In genomic region chr4:128962926-128963290, GRCm38 (mm10) we compare ENCODE assay signal across 8 mouse cellular contexts. TPM values are rescaled to one million over a fixed set of nuclear protein-coding genes. Genes with fewer than 3 reads are reported as not detected.
DNase-seq lines count a peak whose midpoint lies in the region; ATAC-seq and TF ChIP-seq lines count a peak whose summit lies in the region.

No protein-coding gene starts in this region.

- H3K4me3 ChIP-seq in gastrocnemius, adult 2 months = peak overlapping the region; percentile 81
- H3K4me3 ChIP-seq in E14TG2a.4 (replicated peaks; ENCODE audit: low read length) = peak overlapping the region; percentile 89
- peak overlapping the region; percentile 82 for H3K4me3 ChIP-seq in forebrain, embryonic 15.5 days
- no peak overlapping the region for H3K4me3 ChIP-seq in liver, embryonic 16.5 days (ENCODE audit: low read depth, low read length)

- WGBS in forebrain, embryonic 15.5 days = 2% methylated on average over 9 of the region's 9 CpGs
- WGBS in liver, embryonic 16.5 days (ENCODE audit: insufficient replicate concordance) = 12% methylated on average over 9 of the region's 9 CpGs

- intact Hi-C loops in gastrocnemius, adult 2 months (cut with DNase I) = no loop called here
- intact Hi-C loops in gastrocnemius, postnatal 36 days (cut with DNase I) = no loop called here

- no peak for TF ChIP-seq CTCF in gastrocnemius, adult 2 months (IDR thresholded peaks at IDR 0.05)
- TF ChIP-seq CTCF in E14TG2a.4 (conservative IDR thresholded peaks at IDR 0.05; ENCODE audit: low read length) = no peak

- ATAC-seq in forebrain, embryonic 15.5 days (replicated peaks) = peak; percentile 18; the same call in 1 of the 2 replicates
- ATAC-seq in liver, embryonic 16.5 days (ENCODE audit: low read depth) = no peak

- peaks cover 26% of the 10 kb centered on the region for H3K27me3 ChIP-seq in E14TG2a.4 (ENCODE audit: insufficient read depth, low read length)
- no peaks in the 10 kb centered on the region for H3K27me3 ChIP-seq in forebrain, embryonic 15.5 days
- peaks cover 38% of the 10 kb centered on the region for H3K27me3 ChIP-seq in liver, embryonic 16.5 days (ENCODE audit: control insufficient read depth, insufficient read depth, low read depth, low read length)

- H3K4me2 ChIP-seq in forebrain, embryonic 15.5 days (replicated peaks) = peak overlapping the region; percentile 88
- H3K4me2 ChIP-seq in liver, embryonic 16.5 days (ENCODE audit: low read depth, low read length) = peak overlapping the region; percentile 65; the same call in 1 of the 2 replicates

- peaks cover 16% of the 10 kb centered on the region for H3K36me3 ChIP-seq in E14TG2a.4 (ENCODE audit: insufficient read depth, low read length)
- H3K36me3 ChIP-seq in forebrain, embryonic 15.5 days = no peaks in the 10 kb centered on the region
- H3K36me3 ChIP-seq in liver, embryonic 16.5 days (ENCODE audit: control insufficient read depth, insufficient read depth) = no peaks in the 10 kb centered on the region

- H3K27ac ChIP-seq in gastrocnemius, adult 2 months = peak overlapping the region; percentile 81
- no peak overlapping the region for H3K27ac ChIP-seq in forebrain, embryonic 15.5 days (replicated peaks)
- no peak overlapping the region for H3K27ac ChIP-seq in liver, embryonic 16.5 days (ENCODE audit: low read length)

- H3K4me1 ChIP-seq in E14TG2a.4 (replicated peaks; ENCODE audit: low read depth, low read length) = peaks cover 52% of the 10 kb centered on the region
- H3K4me1 ChIP-seq in forebrain, embryonic 15.5 days = peaks cover 39% of the 10 kb centered on the region
- peaks cover 6% of the 10 kb centered on the region for H3K4me1 ChIP-seq in liver, embryonic 16.5 days (ENCODE audit: control insufficient read depth, low read depth, low read length)

- H3K9ac ChIP-seq in forebrain, embryonic 15.5 days (replicated peaks) = peak overlapping the region; percentile 48; the same call in 1 of the 2 replicates
- H3K9ac ChIP-seq in liver, embryonic 16.5 days (ENCODE audit: low read depth, low read length) = no peak overlapping the region

- no peak for DNase-seq in gastrocnemius, adult 2 months
- no peak for DNase-seq in gastrocnemius, postnatal 36 days
- DNase-seq in T-cell, adult 2 months (ENCODE audit: low spot score) = no peak
- no peak for DNase-seq in urinary bladder, postnatal 14 days (ENCODE audit: low spot score)
- DNase-seq in cerebellum, postnatal 25 days = no peak

- no peaks in the 10 kb centered on the region for H3K9me3 ChIP-seq in E14TG2a.4 (ENCODE audit: low read length)
- no peaks in the 10 kb centered on the region for H3K9me3 ChIP-seq in forebrain, embryonic 15.5 days
- no peaks in the 10 kb centered on the region for H3K9me3 ChIP-seq in liver, embryonic 16.5 days (replicated peaks; ENCODE audit: control insufficient read depth, low read length)

RNA-seq across cellular contexts. Expression of gene Azin2, which starts 0.7 kb away (rescaled TPM):
- 1 to 10 TPM; 1.2 to 2.2 TPM for total RNA-seq in gastrocnemius, adult 2 months (2021)
- 1 to 10 TPM; 2.2 to 2.6 TPM for total RNA-seq in gastrocnemius, postnatal 36 days (2021)
- 12.3 and 13.7 TPM in 2 replicates for polyA plus RNA-seq in forebrain, embryonic 15.5 days (2015; fragmentation: Nextera tagmentation; extraction: Ambion mirVana)
- 0.71 and 0.76 TPM in 2 replicates for polyA plus RNA-seq in liver, embryonic 16.5 days (2015; fragmentation: Nextera tagmentation; extraction: Ambion mirVana)

RNA-seq across cellular contexts. Expression of gene Ak2, which starts 28.9 kb away (rescaled TPM):
- 10 to 100 TPM; 27.8 to 31.3 TPM for total RNA-seq in gastrocnemius, adult 2 months (2021)
- total RNA-seq in gastrocnemius, postnatal 36 days (2021) = 10 to 100 TPM; 28.1 to 34.1 TPM
- 106 and 116 TPM in 2 replicates for polyA plus RNA-seq in forebrain, embryonic 15.5 days (2015; fragmentation: Nextera tagmentation; extraction: Ambion mirVana)
- 106 and 116 TPM in 2 replicates for polyA plus RNA-seq in liver, embryonic 16.5 days (2015; fragmentation: Nextera tagmentation; extraction: Ambion mirVana)
